Mouse (Mus musculus): ENCODE results near the gene Sgsm2.

DNA sequence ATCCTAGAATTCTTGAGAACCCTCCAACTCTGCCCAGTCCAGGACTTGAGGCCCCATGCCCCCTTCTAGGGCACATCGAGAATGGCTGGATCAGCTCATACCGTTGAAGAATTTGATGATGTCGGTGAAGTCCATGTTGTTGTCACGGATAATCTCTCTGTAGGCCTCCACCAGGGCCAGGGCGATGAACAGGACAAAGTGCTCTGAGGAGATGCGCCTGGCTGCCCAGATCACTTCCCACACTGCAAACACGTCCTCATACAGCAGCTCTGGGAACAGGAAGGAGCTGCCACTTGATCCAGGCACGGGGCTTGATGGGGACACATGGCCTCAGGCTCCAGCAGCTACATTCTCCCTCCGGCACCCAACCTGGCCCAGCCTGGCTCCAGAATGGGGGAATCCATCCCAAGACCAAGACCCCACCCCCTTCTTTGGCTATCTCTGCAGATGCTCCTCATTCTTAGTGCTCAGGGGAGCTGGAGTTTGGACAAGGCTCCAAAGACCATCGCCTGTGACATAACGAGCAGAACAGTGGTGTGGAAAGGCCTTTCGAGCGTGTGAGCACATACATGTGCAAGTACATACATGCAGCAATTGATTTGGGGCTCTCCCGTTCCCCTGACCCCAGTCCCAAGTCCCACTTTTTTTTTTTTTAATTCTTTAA is 45.7 kb downstream of the Sgsm2 start:
- TF ChIP-seq GATA1 (IDR thresholded peaks at IDR 0.05; ENCODE audit: low read length) (no peak), TAL1 (IDR thresholded peaks at IDR 0.05; ENCODE audit: low read length) (no peak)

Data from erythroblast, embryonic 14.5 days (primary cell).